Mouse (Mus musculus) kidney, postnatal 25 days (tissue): ENCODE measurements around the gene Rdh16f1.
A peak's percentile ranks its signal among the peaks of the same experiment; 100 is the strongest.

Experiments used
- DNase-seq, 2 experiments: peaks; one replicate each; pipeline ENCODE4 v3.0.0; 2021; ENCODE audit warnings: mixed read lengths in 2 of 2

Rdh16f1 gene

GRCm38 (mm10) chr10:127759181-127760110 lies at the start of gene Rdh16f1, which contains the start of gene Rdh1:
Gene Rdh16f1 (plus strand): TSS chr10:127759787.
Gene Rdh1 (plus strand): TSS chr10:127759721.
- peak in 1 of 2 experiments; percentile 18 for DNase-seq

- no peak for DNase-seq
These were observed 49.3 kb upstream of the Rdh16f1 start for GRCm38 (mm10) chr10:127710331-127710730.

GRCm38 (mm10) chr10:127712736-127713135 lies 46.9 kb upstream of the Rdh16f1 start:
- no peak for DNase-seq

GRCm38 (mm10) chr10:127721671-127722418 lies 37.7 kb upstream of the Rdh16f1 start:
- DNase-seq: no peak

GRCm38 (mm10) chr10:127724178-127724577 lies 35.4 kb upstream of the Rdh16f1 start, which contains the start of gene Tac2:
Gene Tac2 (plus strand): TSS chr10:127724478.
- no peak for DNase-seq

- no peak for DNase-seq
These were observed 34.5 kb upstream of the Rdh16f1 start for GRCm38 (mm10) chr10:127725136-127725535.

GRCm38 (mm10) chr10:127728437-127728836 lies 31.1 kb upstream of the Rdh16f1 start:
- no peak for DNase-seq

GRCm38 (mm10) chr10:127730285-127730932 lies 29.2 kb upstream of the Rdh16f1 start:
- DNase-seq: no peak

GRCm38 (mm10) chr10:127730933-127731310 lies 28.7 kb upstream of the Rdh16f1 start:
- DNase-seq: no peak

- DNase-seq: no peak
These were observed 28.2 kb upstream of the Rdh16f1 start for GRCm38 (mm10) chr10:127731397-127731796.

GRCm38 (mm10) chr10:127734434-127734833 lies 25.2 kb upstream of the Rdh16f1 start:
- DNase-seq: no peak

GRCm38 (mm10) chr10:127736266-127736665 lies 23.3 kb upstream of the Rdh16f1 start:
- no peak for DNase-seq

GRCm38 (mm10) chr10:127736916-127737315 lies 22.7 kb upstream of the Rdh16f1 start:
- no peak for DNase-seq

- DNase-seq: no peak
These were observed 22.0 kb upstream of the Rdh16f1 start for GRCm38 (mm10) chr10:127737552-127737951.

- DNase-seq: peak; percentile 40 to 63
These were observed 21.3 kb upstream of the Rdh16f1 start for GRCm38 (mm10) chr10:127738151-127738882.

- DNase-seq: peak; percentile 78 to 91
These were observed 20.4 kb upstream of the Rdh16f1 start, which contains the start of gene Zbtb39 for GRCm38 (mm10) chr10:127739083-127739660. Gene Zbtb39 (plus strand): TSS chr10:127739538.

- peak; percentile 31 to 63 for DNase-seq
These were observed 19.9 kb upstream of the Rdh16f1 start for GRCm38 (mm10) chr10:127739661-127740161.

GRCm38 (mm10) chr10:127744661-127745060 lies 14.9 kb upstream of the Rdh16f1 start:
- DNase-seq: peak; percentile 68 to 73

- DNase-seq: no peak
These were observed 13.7 kb upstream of the Rdh16f1 start for GRCm38 (mm10) chr10:127745886-127746285.

GRCm38 (mm10) chr10:127747254-127747653 lies 12.3 kb upstream of the Rdh16f1 start:
- peak; percentile 76 to 86 for DNase-seq

GRCm38 (mm10) chr10:127748847-127749612 lies 10.6 kb upstream of the Rdh16f1 start:
- DNase-seq: peak; percentile 73 to 91
